Mouse (Mus musculus): ENCODE results near the gene Abhd14a.

- TF ChIP-seq CTCF (IDR thresholded peaks at IDR 0.05; ENCODE audit: low read depth, low read length), result no peak
- TF ChIP-seq GATA1 (IDR thresholded peaks at IDR 0.05; ENCODE audit: borderline replicate concordance, low read length), result no peak
- TF ChIP-seq TAL1 (conservative IDR thresholded peaks at IDR 0.05; ENCODE audit: low read depth, low read length), result no peak
- no peak for TF ChIP-seq POLR2AphosphoS5 (IDR thresholded peaks at IDR 0.05; ENCODE audit: insufficient replicate concordance, low read depth, low read length)
- no peak for TF ChIP-seq GATA2 (IDR thresholded peaks at IDR 0.05; ENCODE audit: borderline replicate concordance, low read depth, low read length)
These were observed 35.3 kb downstream of the Abhd14a start for GRCm38 (mm10) chr9:106412210-106412609.
